Mouse (Mus musculus) hindbrain, embryonic 11.5 days (tissue): Measurements from ENCODE around the gene Tef. TPM values are rescaled to one million over a fixed set of nuclear protein-coding genes. Genes with fewer than 3 reads are reported as not detected.

Source experiments
- ATAC-seq: fragments of 200-750 bp; cut with Nextera tagmentation; 2 replicates; pipeline ENCODE4 v1.8.0; 2017; ENCODE audit warnings: mild to moderate bottlenecking, moderate TSS enrichment, moderate library complexity; ENCODE audit not compliant: low FRiP score
- DNase-seq: peaks from one replicate; pipeline ENCODE4 v3.0.0-alpha.2; 2015; ENCODE audit warnings: low spot score
- H3K27ac ChIP-seq: fragments of 300-500 bp; sonication (generic); 2 replicates; pipeline ENCODE4 v1.5.1; 2014; ENCODE audit warnings: mild to moderate bottlenecking, low read depth, low read length
- H3K27me3 ChIP-seq: fragments of 300-500 bp; sonication (generic); 2 replicates; pipeline ENCODE4 v1.6.1; 2014; ENCODE audit warnings: mild to moderate bottlenecking, low read length, moderate library complexity, mixed read lengths; ENCODE audit not compliant: control insufficient read depth, insufficient read depth
- H3K36me3 ChIP-seq: fragments of 300-500 bp; sonication (generic); 2 replicates; pipeline ENCODE4 v1.6.1; 2014; ENCODE audit warnings: mild to moderate bottlenecking, low read length, moderate library complexity, mixed read lengths; ENCODE audit not compliant: control insufficient read depth, insufficient read depth
- H3K4me1 ChIP-seq: fragments of 300-500 bp; sonication (generic); replicated peaks from 2 replicates; pipeline ENCODE4 v1.6.1; 2014; ENCODE audit warnings: low read length, mixed read lengths; ENCODE audit not compliant: control insufficient read depth, insufficient read depth
- H3K4me2 ChIP-seq: fragments of 300-500 bp; sonication (generic); replicated peaks from 2 replicates; pipeline ENCODE4 v1.6.1; 2014; ENCODE audit warnings: mild to moderate bottlenecking, low read depth, low read length
- H3K4me3 ChIP-seq: fragments of 300-500 bp; sonication (generic); 2 replicates; pipeline ENCODE4 v1.5.1; 2014; ENCODE audit warnings: low read depth, low read length
- H3K9ac ChIP-seq: fragments of 300-500 bp; sonication (generic); 2 replicates; pipeline ENCODE4 v1.6.1; 2014; ENCODE audit warnings: low read depth, low read length
- H3K9me3 ChIP-seq: fragments of 300-500 bp; sonication (generic); 2 replicates; pipeline ENCODE4 v1.6.1; 2016; ENCODE audit warnings: low read length; ENCODE audit not compliant: control insufficient read depth
- WGBS: fragments of 180-500 bp; shearing (Covaris S2); extraction: QIAGEN DNeasy Blood & Tissue Kit; methylation state at CpG from one replicate; pipeline ENCODE4 v1.1.7; 2014; 5-methylcytosine and 5-hydroxymethylcytosine counted together
- polyA plus RNA-seq: library from polyadenylated mRNA; unstranded; fragments of >200 nt; fragmentation: Nextera tagmentation; extraction: Ambion mirVana; gene quantifications from 2 replicates; pipeline ENCODE4 v1.2.1, GENCODE M21; 2014

Tef gene
- polyA plus RNA-seq, 1 experiment from 2014 or later = 12.4 TPM

GRCm38 (mm10) chr15:81765651-81766050, 36.6 kb upstream of the Tef start:
- H3K36me3 ChIP-seq = peaks cover 8% of the 10 kb centered on the region
- DNase-seq (no peak), ATAC-seq (no peak)
- H3K27ac ChIP-seq = no peak overlapping the region
- no peaks in the 10 kb centered on the region for H3K4me1 ChIP-seq
- no peaks in the 10 kb centered on the region for H3K27me3 ChIP-seq
- H3K4me2 ChIP-seq = no peak overlapping the region
- H3K9ac ChIP-seq = no peak overlapping the region
- H3K4me3 ChIP-seq = no peak overlapping the region
- no peaks in the 10 kb centered on the region for H3K9me3 ChIP-seq
- 94% methylated on average over 9 of the region's 9 CpGs for WGBS

GRCm38 (mm10) chr15:81766439-81766838, 35.8 kb upstream of the Tef start:
- ATAC-seq (no peak), DNase-seq (no peak)
- no peak overlapping the region for H3K4me3 ChIP-seq
- H3K4me2 ChIP-seq = no peak overlapping the region
- H3K9ac ChIP-seq = no peak overlapping the region
- no peaks in the 10 kb centered on the region for H3K27me3 ChIP-seq
- no peaks in the 10 kb centered on the region for H3K9me3 ChIP-seq
- no peak overlapping the region for H3K27ac ChIP-seq
- WGBS = 90% methylated on average over 5 of the region's 5 CpGs
- H3K36me3 ChIP-seq = peaks cover 8% of the 10 kb centered on the region
- no peaks in the 10 kb centered on the region for H3K4me1 ChIP-seq

GRCm38 (mm10) chr15:81769037-81769436, 33.2 kb upstream of the Tef start:
- 49% methylated on average over 13 of the region's 13 CpGs for WGBS

GRCm38 (mm10) chr15:81772431-81773120, 29.6 kb upstream of the Tef start:
- no peak overlapping the region for H3K9ac ChIP-seq
- H3K27ac ChIP-seq = no peak overlapping the region
- no peak overlapping the region for H3K4me3 ChIP-seq
- DNase-seq (no peak), ATAC-seq (no peak)
- H3K27me3 ChIP-seq = no peaks in the 10 kb centered on the region
- no peaks in the 10 kb centered on the region for H3K9me3 ChIP-seq
- no peak overlapping the region for H3K4me2 ChIP-seq
- peaks cover 27% of the 10 kb centered on the region for H3K36me3 ChIP-seq
- whole genome bisulfite sequencing = 71% methylated on average over 20 of the region's 20 CpGs
- H3K4me1 ChIP-seq = no peaks in the 10 kb centered on the region

More at GRCm38 (mm10) chr15:81769037-81769436, 33.2 kb upstream of the Tef start:
- no peak for ATAC-seq
- DNase-seq = no peak
- H3K27me3 ChIP-seq = no peaks in the 10 kb centered on the region
- no peak overlapping the region for H3K4me3 ChIP-seq
- no peak overlapping the region for H3K27ac ChIP-seq
- H3K9ac ChIP-seq = no peak overlapping the region
- H3K9me3 ChIP-seq = no peaks in the 10 kb centered on the region
- H3K4me1 ChIP-seq = no peaks in the 10 kb centered on the region
- peaks cover 19% of the 10 kb centered on the region for H3K36me3 ChIP-seq
- H3K4me2 ChIP-seq = no peak overlapping the region

GRCm38 (mm10) chr15:81774505-81775171, 27.6 kb upstream of the Tef start:
- no peak for DNase-seq
- H3K27ac ChIP-seq = no peak overlapping the region
- no peak for ATAC-seq
- no peaks in the 10 kb centered on the region for H3K4me1 ChIP-seq
- 89% methylated on average over 15 of the region's 15 CpGs for WGBS
- H3K36me3 ChIP-seq = peaks cover 31% of the 10 kb centered on the region
- H3K9ac ChIP-seq = no peak overlapping the region
- no peaks in the 10 kb centered on the region for H3K27me3 ChIP-seq
- H3K4me2 ChIP-seq = no peak overlapping the region
- no peak overlapping the region for H3K4me3 ChIP-seq
- H3K9me3 ChIP-seq = no peaks in the 10 kb centered on the region

GRCm38 (mm10) chr15:81776631-81777422, 25.4 kb upstream of the Tef start:
- Histone ChIP-seq H3K27ac (no peak overlapping the region), H3K4me1 (no peaks in the 10 kb centered on the region), H3K36me3 (peaks cover 28% of the 10 kb centered on the region), H3K9me3 (no peaks in the 10 kb centered on the region), H3K27me3 (no peaks in the 10 kb centered on the region), H3K9ac (no peak overlapping the region), H3K4me2 (no peak overlapping the region), H3K4me3 (no peak overlapping the region)
- 92% methylated on average over 11 of the region's 11 CpGs for WGBS
- DNase-seq = no peak
- no peak for ATAC-seq

GRCm38 (mm10) chr15:81781816-81782215, 20.4 kb upstream of the Tef start:
- DNase-seq = no peak
- no peaks in the 10 kb centered on the region for H3K4me1 ChIP-seq
- H3K36me3 ChIP-seq = peaks cover 28% of the 10 kb centered on the region
- no peak overlapping the region for H3K4me3 ChIP-seq
- no peaks in the 10 kb centered on the region for H3K27me3 ChIP-seq
- H3K4me2 ChIP-seq = no peak overlapping the region
- ATAC-seq = no peak
- H3K9ac ChIP-seq = no peak overlapping the region
- H3K9me3 ChIP-seq = no peaks in the 10 kb centered on the region
- WGBS = 80% methylated on average over 7 of the region's 7 CpGs
- no peak overlapping the region for H3K27ac ChIP-seq

GRCm38 (mm10) chr15:81784762-81785161, 17.5 kb upstream of the Tef start:
- Histone ChIP-seq H3K27ac (no peak overlapping the region), H3K4me1 (no peaks in the 10 kb centered on the region), H3K9me3 (no peaks in the 10 kb centered on the region), H3K4me3 (no peak overlapping the region), H3K4me2 (no peak overlapping the region), H3K9ac (no peak overlapping the region), H3K36me3 (peaks cover 16% of the 10 kb centered on the region), H3K27me3 (no peaks in the 10 kb centered on the region)
- ATAC-seq = no peak
- WGBS = 78% methylated on average over 5 of the region's 5 CpGs
- no peak for DNase-seq
